Mouse (Mus musculus): ENCODE measurements around the gene Tceanc2.

- TF ChIP-seq CHD1 (IDR thresholded peaks at IDR 0.05; ENCODE audit: low read depth, low read length) (no peak), CTCF (conservative IDR thresholded peaks at IDR 0.05 in 1 of 2, IDR thresholded peaks at IDR 0.05 in 1 of 2; ENCODE audit: low read depth in 2 of 2, low read length in 2 of 2) (no peak), TCF12 (IDR thresholded peaks at IDR 0.05; ENCODE audit: low read depth, low read length) (no peak), ETS1 (conservative IDR thresholded peaks at IDR 0.05; ENCODE audit: low read depth, low read length) (no peak), USF1 (IDR thresholded peaks at IDR 0.05; ENCODE audit: low read depth, low read length) (no peak), ELF1 (IDR thresholded peaks at IDR 0.05; ENCODE audit: low read depth, low read length) (no peak), NELFE (IDR thresholded peaks at IDR 0.05; ENCODE audit: low read depth, low read length) (no peak), MAFK (IDR thresholded peaks at IDR 0.05; ENCODE audit: insufficient replicate concordance, low read length) (no peak), POLR2A (IDR thresholded peaks at IDR 0.05; ENCODE audit: low read depth, low read length) (no peak), EP300 (IDR thresholded peaks at IDR 0.05; ENCODE audit: low read length) (no peak), CHD2 (IDR thresholded peaks at IDR 0.05; ENCODE audit: low read length) (no peak), RCOR1 (conservative IDR thresholded peaks at IDR 0.05; ENCODE audit: low read depth, low read length) (no peak)
These were observed 27.9 kb downstream of the Tceanc2 start for GRCm38 (mm10) chr4:107150991-107151390.

All from CH12.LX (cell line).